Mouse (Mus musculus) embryonic fibroblast, embryonic 13.5 days (primary cell): ENCODE data around the gene Trp63.

Source experiments
- CTCF ChIP-seq: IDR thresholded peaks from 2 replicates; pipeline ENCODE4 v1.5.1; 2011; ENCODE audit warnings: mild to moderate bottlenecking, control low read depth, low read length, moderate library complexity, borderline replicate concordance; ENCODE audit not compliant: insufficient read depth
- POLR2A ChIP-seq: IDR thresholded peaks from 2 replicates; pipeline ENCODE4 v1.6.1; 2011; ENCODE audit warnings: low read depth, mild to moderate bottlenecking, control low read depth, low read length, moderate library complexity

DNA sequence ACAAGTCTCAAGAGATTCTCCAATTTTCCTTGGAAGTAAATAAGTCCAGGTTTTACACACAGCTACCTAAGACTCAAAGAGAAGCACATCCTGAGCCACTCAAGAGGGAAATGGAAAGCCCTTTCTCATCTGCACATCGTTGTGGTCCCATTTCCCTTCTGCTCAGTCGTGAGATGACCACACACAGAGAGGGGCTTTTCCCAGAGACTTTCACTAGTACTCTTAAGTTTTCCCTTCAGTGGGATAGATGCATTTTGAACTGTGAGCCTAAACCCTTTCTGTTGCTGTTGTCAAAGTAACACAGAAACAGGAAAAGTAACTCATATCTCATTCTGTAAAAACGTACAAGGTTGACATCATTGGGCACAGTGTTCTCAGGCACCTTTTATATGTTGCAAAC, 20.4 kb upstream of the Trp63 start:
- TF ChIP-seq CTCF (no peak), POLR2A (no peak)
